Mouse (Mus musculus): Measurements from ENCODE around the gene Tysnd1.

GRCm38 (mm10) chr10:61741873-61742272 is 46.6 kb downstream of the Tysnd1 start:
- TF ChIP-seq POLR2A (IDR thresholded peaks at IDR 0.05; ENCODE audit: extremely low read depth, insufficient read depth, low read length) (no peak), CTCF (IDR thresholded peaks at IDR 0.05; ENCODE audit: extremely low read depth, insufficient read depth, low read length) (no peak)
